8 mouse cellular contexts compared by ENCODE assay signal in the genomic region with DNA sequence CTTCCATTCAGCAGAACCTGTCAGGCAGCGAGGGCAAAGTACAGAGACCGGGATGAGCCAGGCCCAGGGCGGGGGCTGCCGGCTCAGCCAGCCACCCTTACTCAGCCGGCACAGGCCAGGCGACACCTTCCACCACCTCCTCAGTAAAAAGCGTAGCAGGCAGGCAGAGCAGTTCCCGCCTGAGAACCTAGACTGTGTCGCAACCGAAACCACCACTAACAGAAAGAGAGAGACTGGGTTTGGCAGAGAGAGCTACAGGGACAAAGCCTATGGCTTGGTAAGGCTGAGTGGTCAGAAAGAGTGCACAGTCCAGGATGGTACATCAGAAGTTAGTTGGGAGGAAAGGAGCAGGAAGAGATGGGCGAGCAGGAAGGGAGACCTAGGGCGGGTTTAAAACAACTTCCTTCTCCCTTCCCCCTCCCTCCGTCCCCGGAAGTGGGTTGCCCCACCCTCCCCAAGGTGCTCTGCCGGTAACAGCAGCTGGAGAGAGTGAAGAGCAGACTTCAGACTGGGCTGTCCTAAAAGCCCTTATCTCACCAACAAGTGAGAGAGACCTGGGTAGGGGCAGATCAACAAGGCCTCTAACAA. TPM values are rescaled to one million over a fixed set of nuclear protein-coding genes. Genes with fewer than 3 reads are reported as not detected.
DNase-seq lines count a peak whose midpoint lies in the region; ATAC-seq lines count a peak whose summit lies in the region.

No protein-coding gene starts in this region.

- peak overlapping the region; percentile 20; the same call in 1 of the 2 replicates for H3K4me3 ChIP-seq in heart, embryonic 13.5 days
- peak overlapping the region; percentile 33 for H3K4me3 ChIP-seq in embryonic facial prominence, embryonic 10.5 days

- H3K4me2 ChIP-seq in heart, embryonic 13.5 days = peak overlapping the region; percentile 52

- peak overlapping the region; percentile 68 for H3K9ac ChIP-seq in heart, embryonic 13.5 days

- H3K27me3 ChIP-seq in heart, embryonic 13.5 days (replicated peaks) = no peaks in the 10 kb centered on the region
- H3K27me3 ChIP-seq in embryonic facial prominence, embryonic 10.5 days (replicated peaks; ENCODE audit: low read depth, poor library complexity, severe bottlenecking) = no peaks in the 10 kb centered on the region

- 40% methylated on average over 15 of the region's 15 CpGs for WGBS in heart, embryonic 13.5 days
- WGBS in embryonic facial prominence, embryonic 10.5 days = 72% methylated on average over 15 of the region's 15 CpGs

- DNase-seq in heart, postnatal 14 days = no peak
- DNase-seq in embryonic facial prominence, embryonic 10.5 days (ENCODE audit: low spot score) = no peak
- DNase-seq in kidney, postnatal 25 days = peak; percentile 68 to 89
- no peak for DNase-seq in retina, embryonic 14.5 days (ENCODE audit: low spot score)
- no peak for DNase-seq in embryo, embryonic 11 days
- DNase-seq in layer of hippocampus, adult 18-20 months (ENCODE audit: low spot score in 2 of 2) = no peak

- no peaks in the 10 kb centered on the region for H3K9me3 ChIP-seq in heart, embryonic 13.5 days
- no peaks in the 10 kb centered on the region for H3K9me3 ChIP-seq in embryonic facial prominence, embryonic 10.5 days

- peaks cover 22% of the 10 kb centered on the region for H3K36me3 ChIP-seq in heart, embryonic 13.5 days
- peaks cover 41% of the 10 kb centered on the region for H3K36me3 ChIP-seq in embryonic facial prominence, embryonic 10.5 days (replicated peaks)

- intact Hi-C loops in heart, postnatal 14 days (cut with DNase I) = no loop called here

- H3K27ac ChIP-seq in heart, embryonic 13.5 days (replicated peaks) = peak overlapping the region; percentile 68
- peak overlapping the region; percentile 63; the same call in 1 of the 2 replicates for H3K27ac ChIP-seq in embryonic facial prominence, embryonic 10.5 days (replicated peaks)

- peak; percentile 34; the same call in 1 of the 2 replicates for ATAC-seq in heart, embryonic 13.5 days (ENCODE audit: extremely low read depth, insufficient number of reproducible peaks, low FRiP score, low TSS enrichment)
- peak; percentile 68 for ATAC-seq in megakaryocyte progenitor cell, adult 5-6 weeks (replicated peaks; ENCODE audit: poor library complexity)

- peaks cover 70% of the 10 kb centered on the region for H3K4me1 ChIP-seq in heart, embryonic 13.5 days
- H3K4me1 ChIP-seq in embryonic facial prominence, embryonic 10.5 days = peaks cover 41% of the 10 kb centered on the region

RNA-seq across cellular contexts. Expression of a gene that starts 28.0 kb away (rescaled TPM):
- polyA plus RNA-seq in heart, embryonic 13.5 days (2015; fragmentation: Nextera tagmentation; extraction: Ambion mirVana) = 12.7 and 16.5 TPM in 2 replicates
- total RNA-seq in heart, postnatal 14 days (2021) = 10 to 100 TPM; 10.7 to 12.7 TPM
- 51.0 and 58.6 TPM in 2 replicates for polyA plus RNA-seq in embryonic facial prominence, embryonic 10.5 days (2016; fragmentation: Nextera tagmentation; extraction: Ambion mirVana)
- 0.99 and 1.2 TPM in 2 replicates for total RNA-seq in megakaryocyte progenitor cell, adult 5-6 weeks (2015)
- total RNA-seq in megakaryocyte progenitor cell, adult 5-6 weeks (2017) = 1.2 and 2.7 TPM in 2 replicates
- total RNA-seq in layer of hippocampus, adult 18-20 months (2021) = 10 to 100 TPM; 12.7 to 13.9 TPM

RNA-seq across cellular contexts. Expression of a gene that starts 46.5 kb away (rescaled TPM):
- 27.3 and 28.8 TPM in 2 replicates for polyA plus RNA-seq in heart, embryonic 13.5 days (2015; fragmentation: Nextera tagmentation; extraction: Ambion mirVana)
- total RNA-seq in heart, postnatal 14 days (2021) = 10 to 100 TPM; 51.9 to 55.4 TPM
- polyA plus RNA-seq in embryonic facial prominence, embryonic 10.5 days (2016; fragmentation: Nextera tagmentation; extraction: Ambion mirVana) = 48.5 and 49.1 TPM in 2 replicates
- total RNA-seq in megakaryocyte progenitor cell, adult 5-6 weeks (2015) = 63.8 and 70.0 TPM in 2 replicates
- 23.3 and 24.8 TPM in 2 replicates for total RNA-seq in megakaryocyte progenitor cell, adult 5-6 weeks (2017)
- total RNA-seq in layer of hippocampus, adult 18-20 months (2021) = 100 to 1,000 TPM; 114 to 118 TPM

RNA-seq across cellular contexts. Expression of a gene that starts 54.2 kb away (rescaled TPM):
- 51.0 and 52.1 TPM in 2 replicates for polyA plus RNA-seq in heart, embryonic 13.5 days (2015; fragmentation: Nextera tagmentation; extraction: Ambion mirVana)
- 10 to 100 TPM; 19.9 to 20.3 TPM for total RNA-seq in heart, postnatal 14 days (2021)
- polyA plus RNA-seq in embryonic facial prominence, embryonic 10.5 days (2016; fragmentation: Nextera tagmentation; extraction: Ambion mirVana) = 93.2 and 94.4 TPM in 2 replicates
- 49.8 and 57.5 TPM in 2 replicates for total RNA-seq in megakaryocyte progenitor cell, adult 5-6 weeks (2015)
- total RNA-seq in megakaryocyte progenitor cell, adult 5-6 weeks (2017) = 47.1 and 51.8 TPM in 2 replicates
- total RNA-seq in layer of hippocampus, adult 18-20 months (2021) = 10 to 100 TPM; 28.5 to 29.8 TPM

Comparison
In these comparisons a context has a peak if more than half of its experiments do, and no peak if none do; other contexts are left out.
1. DNase-seq: peak in kidney, postnatal 25 days (2 of 2); none in heart, postnatal 14 days (0 of 2), embryonic facial prominence, embryonic 10.5 days (single experiment), retina, embryonic 14.5 days (single experiment), embryo, embryonic 11 days (single experiment) and layer of hippocampus, adult 18-20 months (0 of 2).